Mouse (Mus musculus) small intestine, adult 2 months (tissue): Measurements from ENCODE around the gene Otud7a. TPM values are rescaled to one million over a fixed set of nuclear protein-coding genes. Genes with fewer than 3 reads are reported as not detected.

Experiments
- H3K27ac ChIP-seq: fragments of 200-500 bp; 2 replicates; pipeline ENCODE4 v1.5.1; 2012; ENCODE audit warnings: low read depth, low read length, control low read depth, inconsistent platforms; ENCODE audit not compliant: insufficient read depth
- H3K27me3 ChIP-seq: fragments of 200-500 bp; 2 replicates; pipeline ENCODE4 v1.6.1; 2012; ENCODE audit warnings: mild to moderate bottlenecking, moderate library complexity, low read length, inconsistent platforms; ENCODE audit not compliant: control insufficient read depth, insufficient read depth
- H3K36me3 ChIP-seq: fragments of 200-500 bp; 2 replicates; pipeline ENCODE4 v1.6.1; 2012; ENCODE audit warnings: mild to moderate bottlenecking, low read length, control low read depth, inconsistent platforms; ENCODE audit not compliant: control insufficient read depth, insufficient read depth
- H3K4me1 ChIP-seq: fragments of 200-500 bp; 2 replicates; pipeline ENCODE4 v1.6.1; 2012; ENCODE audit warnings: low read length, inconsistent platforms, mixed read lengths; ENCODE audit not compliant: control insufficient read depth, insufficient read depth, insufficient read length
- H3K4me3 ChIP-seq: fragments of 200-500 bp; 2 replicates; pipeline ENCODE4 v1.5.1; 2012; ENCODE audit warnings: low read depth, mild to moderate bottlenecking, control low read depth, inconsistent platforms, low read length, moderate library complexity
- CTCF ChIP-seq: fragments of 200-500 bp; IDR thresholded peaks from 2 replicates; pipeline ENCODE4 v1.5.1; 2012; ENCODE audit warnings: low read depth, mild to moderate bottlenecking, control low read depth, inconsistent platforms, low read length, moderate library complexity, mixed read lengths; ENCODE audit not compliant: insufficient replicate concordance, insufficient read length; ENCODE audit errors: extremely low read depth
- POLR2A ChIP-seq: fragments of 200-500 bp; IDR thresholded peaks from 2 replicates; pipeline ENCODE4 v1.6.1; 2012; ENCODE audit warnings: low read depth, mild to moderate bottlenecking, control low read depth, inconsistent platforms, low read length, moderate library complexity
- WGBS: fragments of 180-500 bp; shearing (Covaris S2); methylation state at CpG from one replicate; pipeline ENCODE4 v1.1.7; 2018; 5-methylcytosine and 5-hydroxymethylcytosine counted together
- polyA plus RNA-seq: library from polyadenylated mRNA; depleted of rRNA; stranded (reverse); fragments of >200 nt; gene quantifications from 2 replicates; pipeline ENCODE4 v1.2.3, GENCODE M21; 2012

The Otud7a gene
- polyA plus RNA-seq, 1 experiment = 0.15 TPM

DNA sequence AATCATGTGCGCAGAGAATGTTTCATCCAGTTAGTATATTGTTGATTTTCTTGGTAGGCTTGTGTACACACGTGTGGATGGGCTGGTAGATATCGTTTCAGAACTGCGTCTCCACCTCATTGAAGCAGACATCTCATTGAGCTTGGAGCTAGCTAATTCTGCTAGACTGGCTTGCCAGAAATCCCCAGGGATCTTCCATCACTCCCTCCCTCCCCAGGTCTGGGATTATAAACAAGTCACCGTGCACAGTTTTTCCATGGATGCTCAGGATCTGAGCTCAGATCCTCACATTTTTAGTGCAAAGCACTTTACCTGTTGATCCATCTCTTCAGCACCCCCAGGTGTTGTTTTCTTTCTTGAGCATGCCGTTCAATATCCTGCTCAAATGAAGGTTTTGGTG, 22.2 kb downstream of the Otud7a start:
- Histone ChIP-seq H3K4me1 (no peaks in the 10 kb centered on the region), H3K4me3 (no peak overlapping the region), H3K27me3 (no peaks in the 10 kb centered on the region), H3K27ac (no peak overlapping the region), H3K36me3 (no peaks in the 10 kb centered on the region)
- WGBS = 83% methylated on average over 6 of the region's 6 CpGs
- TF ChIP-seq CTCF (no peak), POLR2A (no peak)

DNA sequence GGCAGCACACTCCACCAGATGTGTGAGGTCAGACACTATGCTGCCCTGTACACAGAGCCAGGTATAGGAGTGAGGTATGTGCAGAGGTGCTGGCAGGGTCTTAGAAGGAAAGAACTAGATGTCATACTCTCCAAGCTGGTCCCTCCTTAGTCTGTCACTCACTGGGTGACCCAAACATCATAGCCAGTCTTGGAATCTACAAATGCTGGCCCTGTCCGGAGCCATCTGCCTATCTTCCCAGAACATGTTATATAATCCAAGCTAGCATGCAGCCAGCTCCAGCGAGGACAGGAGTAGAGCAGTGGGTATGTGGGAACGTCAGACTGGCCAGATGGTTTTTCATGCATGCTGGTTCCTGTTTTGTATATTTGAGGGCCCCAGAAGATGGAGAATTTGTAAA, 23.7 kb downstream of the Otud7a start:
- H3K27ac ChIP-seq = no peak overlapping the region
- no peaks in the 10 kb centered on the region for H3K27me3 ChIP-seq
- TF ChIP-seq POLR2A (no peak), CTCF (no peak)
- no peak overlapping the region for H3K4me3 ChIP-seq
- no peaks in the 10 kb centered on the region for H3K4me1 ChIP-seq
- no peaks in the 10 kb centered on the region for H3K36me3 ChIP-seq
- WGBS = 72% methylated on average over 3 of the region's 3 CpGs

DNA sequence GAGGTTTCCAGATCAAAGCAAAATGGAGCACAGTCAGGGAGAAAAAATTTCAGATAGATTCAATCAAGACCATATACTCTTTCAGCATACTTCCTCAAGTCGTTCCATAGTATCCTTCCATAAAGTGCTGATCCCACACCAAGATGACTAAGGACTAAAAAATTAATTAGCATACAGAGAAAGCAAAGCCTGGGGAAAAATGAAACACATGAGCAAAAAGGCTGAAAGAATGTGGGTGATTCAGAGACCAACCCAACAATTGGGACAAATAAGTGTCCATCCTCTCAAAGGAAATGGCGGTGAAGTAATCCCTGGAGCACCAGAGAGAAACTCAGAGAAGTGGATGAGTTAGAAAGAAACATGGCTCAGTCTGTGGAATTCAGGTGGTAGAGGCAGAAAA, 38.5 kb downstream of the Otud7a start:
- Histone ChIP-seq H3K27me3 (no peaks in the 10 kb centered on the region), H3K4me1 (no peaks in the 10 kb centered on the region), H3K4me3 (no peak overlapping the region), H3K36me3 (no peaks in the 10 kb centered on the region), H3K27ac (no peak overlapping the region)
- TF ChIP-seq CTCF (no peak), POLR2A (no peak)
- WGBS = 87% methylated on average over 2 of the region's 2 CpGs

DNA sequence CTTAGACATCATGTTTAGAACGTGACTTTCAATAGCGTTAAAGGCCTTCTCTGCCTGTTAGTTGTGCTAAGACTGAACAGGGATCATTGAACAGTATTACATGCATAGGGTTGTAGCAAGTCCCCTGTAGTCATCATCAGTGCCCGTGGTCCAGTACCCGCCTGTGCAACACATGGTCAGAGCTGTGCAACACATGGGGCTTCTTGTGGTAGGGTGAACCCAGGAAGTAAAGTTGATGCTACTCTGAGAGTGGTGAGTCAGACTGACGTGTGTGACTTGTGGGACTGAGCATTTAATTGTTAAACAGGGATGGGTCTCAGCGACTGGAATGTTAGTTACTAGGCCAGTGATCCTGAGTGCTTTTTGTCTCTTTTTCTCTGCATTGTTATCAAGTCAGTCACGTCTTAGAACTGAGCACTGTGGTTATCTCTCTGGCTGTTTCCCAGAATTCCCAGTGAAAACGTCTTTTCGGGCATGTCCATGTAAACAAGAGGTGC, 52.5 kb downstream of the Otud7a start:
- 71% methylated on average over 9 of the region's 9 CpGs for WGBS
- H3K27me3 ChIP-seq = no peaks in the 10 kb centered on the region
- no peaks in the 10 kb centered on the region for H3K36me3 ChIP-seq
- H3K27ac ChIP-seq = no peak overlapping the region
- TF ChIP-seq POLR2A = no peak
- no peak for TF ChIP-seq CTCF
- no peak overlapping the region for H3K4me3 ChIP-seq
- H3K4me1 ChIP-seq = no peaks in the 10 kb centered on the region

DNA sequence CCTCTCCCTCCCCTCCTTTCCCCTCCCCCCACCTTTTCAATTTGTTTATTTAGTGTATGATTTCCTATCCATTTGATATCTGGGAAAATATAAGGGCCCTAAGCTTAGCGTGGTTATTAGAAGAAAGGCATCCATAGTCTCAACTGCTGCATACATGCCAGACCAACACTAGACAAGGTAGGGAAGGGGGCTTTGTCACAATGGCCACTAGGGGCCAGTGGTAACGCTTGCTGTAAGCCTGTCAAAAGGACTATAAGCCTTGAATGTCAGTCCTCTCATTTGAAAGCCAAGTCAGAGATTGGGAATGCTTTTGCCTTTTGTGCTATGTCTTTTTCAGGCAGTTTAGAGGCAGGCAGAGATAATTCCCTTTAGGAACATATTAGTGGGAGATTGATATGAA, 59.7 kb downstream of the Otud7a start:
- 15% methylated on average over 2 of the region's 2 CpGs for WGBS
- no peak for TF ChIP-seq POLR2A
- no peak for TF ChIP-seq CTCF
- no peaks in the 10 kb centered on the region for H3K4me1 ChIP-seq

DNA sequence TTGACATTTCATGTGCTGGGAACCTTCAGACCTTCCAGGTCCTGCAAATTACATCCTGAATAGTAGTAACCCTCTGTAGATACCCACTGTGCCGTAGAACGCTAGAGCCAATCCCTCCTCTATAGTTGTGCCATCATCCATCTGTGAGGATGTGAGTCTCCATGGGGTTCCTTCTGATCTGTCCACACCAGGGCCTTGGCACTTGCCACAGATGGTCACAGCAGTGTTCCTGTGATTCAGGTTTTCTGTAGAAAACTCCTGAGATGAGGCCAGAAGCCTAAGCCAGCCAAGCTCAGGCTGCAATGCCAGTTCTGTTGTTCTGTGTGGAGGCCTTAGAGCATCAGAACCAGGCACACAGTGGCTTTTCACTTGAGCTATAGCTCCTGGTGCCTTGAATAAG, 63.5 kb downstream of the Otud7a start:
- H3K4me1 ChIP-seq = no peaks in the 10 kb centered on the region
- no peaks in the 10 kb centered on the region for H3K27me3 ChIP-seq
- H3K27ac ChIP-seq = no peak overlapping the region
- WGBS = 97% methylated on average over 2 of the region's 2 CpGs
- no peak overlapping the region for H3K4me3 ChIP-seq
- TF ChIP-seq CTCF (no peak), POLR2A (no peak)
- no peaks in the 10 kb centered on the region for H3K36me3 ChIP-seq

More for the DNA sequence above, 59.7 kb downstream of the Otud7a start:
- H3K27ac ChIP-seq = no peak overlapping the region
- H3K36me3 ChIP-seq = no peaks in the 10 kb centered on the region
- H3K27me3 ChIP-seq = no peaks in the 10 kb centered on the region
- no peak overlapping the region for H3K4me3 ChIP-seq

DNA sequence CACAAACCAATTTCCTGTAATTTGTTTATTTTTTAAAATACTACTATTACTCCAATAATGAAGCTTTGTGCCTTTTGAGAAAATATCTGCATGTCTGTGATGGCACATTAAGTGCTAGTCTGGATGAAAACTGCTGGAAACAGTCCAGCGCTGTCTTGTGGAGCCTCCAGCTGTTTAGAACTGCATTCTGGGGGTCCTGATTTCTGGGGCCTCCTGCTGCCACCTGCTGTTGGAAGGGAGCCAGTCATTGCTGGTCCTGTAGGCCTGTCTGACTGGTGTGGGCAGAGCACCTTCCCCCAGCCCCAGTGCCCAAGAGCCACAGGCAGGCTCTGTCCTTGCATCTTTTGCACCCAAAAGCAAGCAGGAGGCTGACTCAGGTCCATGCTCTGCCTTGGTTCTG, 65.3 kb downstream of the Otud7a start:
- Histone ChIP-seq H3K4me3 (no peak overlapping the region), H3K36me3 (no peaks in the 10 kb centered on the region), H3K27ac (no peak overlapping the region), H3K27me3 (no peaks in the 10 kb centered on the region), H3K4me1 (no peaks in the 10 kb centered on the region)
- WGBS = 61% methylated on average over 1 of the region's 1 CpGs
- TF ChIP-seq POLR2A (no peak), CTCF (no peak)

DNA sequence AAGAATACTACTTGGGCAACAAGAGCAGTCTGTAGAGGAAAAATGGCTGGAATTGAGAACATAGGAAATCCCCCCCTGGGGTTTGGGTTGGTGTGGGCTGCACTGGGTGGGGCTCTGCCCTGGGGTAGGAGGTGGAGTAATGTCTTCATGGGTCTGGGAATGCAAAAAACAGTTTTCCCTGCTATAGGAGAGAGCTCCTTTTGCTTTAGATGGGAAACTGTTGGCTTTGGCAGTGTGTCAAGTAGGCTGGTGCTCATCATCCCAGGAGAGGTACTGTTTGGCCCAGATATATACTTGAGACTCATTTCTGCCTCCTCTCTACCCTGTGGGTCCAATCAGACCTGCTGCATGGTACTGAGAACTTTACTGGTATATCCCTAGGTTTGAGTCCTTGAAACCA, 66.9 kb downstream of the Otud7a start:
- Histone ChIP-seq H3K27me3 (no peaks in the 10 kb centered on the region), H3K4me3 (no peak overlapping the region), H3K36me3 (no peaks in the 10 kb centered on the region), H3K27ac (no peak overlapping the region), H3K4me1 (no peaks in the 10 kb centered on the region)
- TF ChIP-seq POLR2A = no peak
- no peak for TF ChIP-seq CTCF
